Mouse (Mus musculus): ENCODE data around the gene Dnajc24. TPM values are rescaled to one million over a fixed set of nuclear protein-coding genes. Genes with fewer than 3 reads are reported as not detected.

Dnajc24 gene
- total RNA-seq, 2 experiments from 2014 or later, result 15.7 to 18.7 TPM

Small RNA genes lying within 50 kb of the gene (microRNA-seq; reads per million reads assigned to microRNA genes)
- not detected for gene Gm22002

Other genes starting within 250 kb of the Dnajc24 start
- gene Elp4, start 99.0 kb downstream of the Dnajc24 start, total RNA-seq (2021), result 10 to 100 TPM; 16.3 to 16.7 TPM
- gene Immp1l, start 98.9 kb downstream of the Dnajc24 start, total RNA-seq (2021), result 10 to 100 TPM; 42.3 to 49.4 TPM

Data from gastrocnemius, postnatal 4 days (tissue).